Comparison of ENCODE assay signal across 13 mouse cellular contexts in genomic region chrX:11907167-11907566, GRCm38 (mm10).
A peak's percentile ranks its signal among the peaks of the same experiment; 100 is the strongest.
DNase-seq lines count a peak whose midpoint lies in the region; ATAC-seq and TF ChIP-seq lines count a peak whose summit lies in the region.
"Had no signal": no experiment of that assay in that cellular context is flagged by ENCODE, and none has a peak within 500 bp of the region (broad histone marks: within the 10 kb centered on the region; RNA-seq: fewer than 3 reads in every experiment).

No protein-coding gene starts in this region.

- no peaks in the 10 kb centered on the region for H3K36me3 ChIP-seq in intestine, postnatal 0 days (ENCODE audit: control insufficient read depth, insufficient read depth)
- H3K36me3 ChIP-seq: kidney, embryonic 15.5 days had no signal

- peak; percentile 91 for ATAC-seq in intestine, postnatal 0 days

- no peaks in the 10 kb centered on the region for H3K27me3 ChIP-seq in intestine, postnatal 0 days (replicated peaks; ENCODE audit: control insufficient read depth, insufficient read depth, low read length)
- H3K27me3 ChIP-seq: CH12.LX had no signal

- H3K9me3 ChIP-seq in intestine, postnatal 0 days (ENCODE audit: control insufficient read depth), result no peaks in the 10 kb centered on the region
- H3K9me3 ChIP-seq: kidney, embryonic 15.5 days had no signal

- peak; percentile 34 for DNase-seq in gastrocnemius, postnatal 25 days
- no peak for DNase-seq in gastrocnemius, postnatal 10 days
- peak; percentile 19 for DNase-seq in lung, postnatal 36 days
- no peak for DNase-seq in lung, adult 18-20 months
- peak; percentile 38 to 53 for DNase-seq in heart, adult 9 months (ENCODE audit: low spot score in 2 of 2)
- DNase-seq in retina, embryonic 14.5 days (ENCODE audit: low spot score), result no peak
- DNase-seq in urinary bladder, postnatal 25 days (ENCODE audit: low spot score), result no peak
- DNase-seq: cerebellum, postnatal 14 days had no signal

- no peak overlapping the region for H3K27ac ChIP-seq in intestine, postnatal 0 days (ENCODE audit: low read depth, low read length)
- H3K27ac ChIP-seq: kidney, embryonic 15.5 days; left cerebral cortex, adult 2 months; liver, embryonic 14.5 days had no signal

- H3K4me3 ChIP-seq in intestine, postnatal 0 days (ENCODE audit: low read depth, low read length), result no peak overlapping the region
- H3K4me3 ChIP-seq: kidney, embryonic 15.5 days; left cerebral cortex, adult 2 months had no signal

- no peaks in the 10 kb centered on the region for H3K4me1 ChIP-seq in intestine, postnatal 0 days (replicated peaks; ENCODE audit: control insufficient read depth, insufficient read depth, low read length)
- H3K4me1 ChIP-seq: kidney, embryonic 15.5 days had no signal

- no peak overlapping the region for H3K9ac ChIP-seq in intestine, postnatal 0 days (ENCODE audit: low read depth, low read length)
- H3K9ac ChIP-seq: kidney, embryonic 15.5 days; liver, embryonic 14.5 days had no signal

- 47% methylated on average over 6 of the region's 6 CpGs for WGBS in intestine, postnatal 0 days

- no peak for TF ChIP-seq CTCF in intestine, postnatal 0 days (IDR thresholded peaks at IDR 0.05; ENCODE audit: low read depth)

- no peak overlapping the region for H3K4me2 ChIP-seq in intestine, postnatal 0 days (replicated peaks; ENCODE audit: low read depth)
- H3K4me2 ChIP-seq: kidney, embryonic 15.5 days had no signal

Comparison
In these comparisons a context has a peak if more than half of its experiments do, and no peak if none do; other contexts are left out.
1. DNase-seq: peak in gastrocnemius, postnatal 25 days (single experiment), lung, postnatal 36 days (single experiment) and heart, adult 9 months (2 of 2); none in gastrocnemius, postnatal 10 days (single experiment), lung, adult 18-20 months (0 of 2), retina, embryonic 14.5 days (single experiment) and urinary bladder, postnatal 25 days (single experiment).